Mouse (Mus musculus) neural tube, embryonic 13.5 days (tissue): ENCODE measurements around the gene Uri1. TPM values are rescaled to one million over a fixed set of nuclear protein-coding genes. Genes with fewer than 3 reads are reported as not detected.

Experiments used
- ATAC-seq: fragments of 200-750 bp; cut with Nextera tagmentation; 2 replicates; pipeline ENCODE4 v1.8.0; 2017; ENCODE audit warnings: low read depth, mild to moderate bottlenecking, moderate TSS enrichment, moderate library complexity
- H3K27ac ChIP-seq: fragments of 300-500 bp; sonication (generic); replicated peaks from 2 replicates; pipeline ENCODE4 v1.5.1; 2015; ENCODE audit warnings: moderate library complexity, mild to moderate bottlenecking, inconsistent platforms
- H3K27me3 ChIP-seq: fragments of 300-500 bp; sonication (generic); 2 replicates; pipeline ENCODE4 v1.6.1; 2015; ENCODE audit warnings: mild to moderate bottlenecking, inconsistent platforms
- H3K36me3 ChIP-seq: fragments of 300-500 bp; sonication (generic); 2 replicates; pipeline ENCODE4 v1.6.1; 2015; ENCODE audit warnings: mild to moderate bottlenecking, inconsistent platforms
- H3K4me1 ChIP-seq: fragments of 300-500 bp; sonication (generic); replicated peaks from 2 replicates; pipeline ENCODE4 v1.6.1; 2015; ENCODE audit warnings: inconsistent platforms
- H3K4me2 ChIP-seq: fragments of 300-500 bp; sonication (generic); 2 replicates; pipeline ENCODE4 v1.6.1; 2015; ENCODE audit warnings: inconsistent platforms, mild to moderate bottlenecking, moderate library complexity
- H3K4me3 ChIP-seq: fragments of 300-500 bp; sonication (generic); 2 replicates; pipeline ENCODE4 v1.5.1; 2015; ENCODE audit warnings: mild to moderate bottlenecking, inconsistent platforms
- H3K9ac ChIP-seq: fragments of 300-500 bp; sonication (generic); 2 replicates; pipeline ENCODE4 v1.6.1; 2015; ENCODE audit warnings: moderate library complexity, mild to moderate bottlenecking, inconsistent platforms
- H3K9me3 ChIP-seq: fragments of 300-500 bp; sonication (generic); 2 replicates; pipeline ENCODE4 v1.6.1; 2016; ENCODE audit warnings: inconsistent platforms
- WGBS: fragments of 180-500 bp; shearing (Covaris S2); methylation state at CpG from one replicate; pipeline ENCODE4 v1.1.7; 2015; 5-methylcytosine and 5-hydroxymethylcytosine counted together
- polyA plus RNA-seq: library from polyadenylated mRNA; unstranded; fragments of >200 nt; fragmentation: Nextera tagmentation; extraction: Ambion mirVana; gene quantifications from 2 replicates; pipeline ENCODE4 v1.2.1, GENCODE M21; 2015

Gene Uri1
- polyA plus RNA-seq, 1 experiment from 2014 or later = 40.8 TPM

- Histone ChIP-seq H3K4me2 (no peak overlapping the region), H3K9me3 (no peaks in the 10 kb centered on the region), H3K4me3 (no peak overlapping the region), H3K27me3 (no peaks in the 10 kb centered on the region), H3K4me1 (no peaks in the 10 kb centered on the region), H3K36me3 (no peaks in the 10 kb centered on the region), H3K9ac (no peak overlapping the region), H3K27ac (no peak overlapping the region)
- 92% methylated on average over 4 of the region's 4 CpGs for WGBS
- no peak for ATAC-seq
These were observed 7.8 kb upstream of the Uri1 start for GRCm38 (mm10) chr7:38031183-38031582.

GRCm38 (mm10) chr7:38030606-38031005 is 7.3 kb upstream of the Uri1 start:
- WGBS = 59% methylated on average over 6 of the region's 6 CpGs

GRCm38 (mm10) chr7:38029986-38030385 is 6.6 kb upstream of the Uri1 start:
- H3K9ac ChIP-seq = no peak overlapping the region
- 17% methylated on average over 2 of the region's 2 CpGs for WGBS
- no peaks in the 10 kb centered on the region for H3K9me3 ChIP-seq
- no peaks in the 10 kb centered on the region for H3K4me1 ChIP-seq
- no peaks in the 10 kb centered on the region for H3K27me3 ChIP-seq
- no peaks in the 10 kb centered on the region for H3K36me3 ChIP-seq
- H3K27ac ChIP-seq = no peak overlapping the region
- no peak for ATAC-seq
- H3K4me3 ChIP-seq = no peak overlapping the region
- H3K4me2 ChIP-seq = no peak overlapping the region

More at GRCm38 (mm10) chr7:38030606-38031005, 7.3 kb upstream of the Uri1 start:
- H3K4me3 ChIP-seq = no peak overlapping the region
- no peaks in the 10 kb centered on the region for H3K4me1 ChIP-seq
- ATAC-seq = no peak
- H3K9ac ChIP-seq = no peak overlapping the region
- H3K36me3 ChIP-seq = no peaks in the 10 kb centered on the region
- H3K9me3 ChIP-seq = no peaks in the 10 kb centered on the region
- no peak overlapping the region for H3K4me2 ChIP-seq
- H3K27ac ChIP-seq = no peak overlapping the region
- no peaks in the 10 kb centered on the region for H3K27me3 ChIP-seq

- 46% methylated on average over 5 of the region's 5 CpGs for WGBS
- Histone ChIP-seq H3K4me1 (no peaks in the 10 kb centered on the region), H3K36me3 (no peaks in the 10 kb centered on the region), H3K4me2 (no peak overlapping the region), H3K27me3 (no peaks in the 10 kb centered on the region), H3K9ac (no peak overlapping the region), H3K27ac (no peak overlapping the region), H3K9me3 (no peaks in the 10 kb centered on the region), H3K4me3 (no peak overlapping the region)
- ATAC-seq = no peak
These were observed 5.7 kb upstream of the Uri1 start for GRCm38 (mm10) chr7:38029083-38029482.

GRCm38 (mm10) chr7:38027940-38028600 is 4.7 kb upstream of the Uri1 start:
- no peaks in the 10 kb centered on the region for H3K9me3 ChIP-seq
- H3K9ac ChIP-seq = no peak overlapping the region
- 77% methylated on average over 7 of the region's 7 CpGs for WGBS
- no peaks in the 10 kb centered on the region for H3K4me1 ChIP-seq
- H3K36me3 ChIP-seq = no peaks in the 10 kb centered on the region
- ATAC-seq = no peak
- no peak overlapping the region for H3K4me2 ChIP-seq
- no peak overlapping the region for H3K27ac ChIP-seq
- no peaks in the 10 kb centered on the region for H3K27me3 ChIP-seq
- H3K4me3 ChIP-seq = no peak overlapping the region

GRCm38 (mm10) chr7:38024839-38025238 is 1.5 kb upstream of the Uri1 start:
- no peaks in the 10 kb centered on the region for H3K27me3 ChIP-seq
- H3K9ac ChIP-seq = no peak overlapping the region
- H3K4me1 ChIP-seq = no peaks in the 10 kb centered on the region
- H3K36me3 ChIP-seq = no peaks in the 10 kb centered on the region
- H3K4me3 ChIP-seq = no peak overlapping the region
- no peak for ATAC-seq
- no peaks in the 10 kb centered on the region for H3K9me3 ChIP-seq
- no peak overlapping the region for H3K27ac ChIP-seq
- WGBS = 79% methylated on average over 4 of the region's 4 CpGs
- H3K4me2 ChIP-seq = no peak overlapping the region

- H3K36me3 ChIP-seq = no peaks in the 10 kb centered on the region
- peaks cover 21% of the 10 kb centered on the region for H3K4me1 ChIP-seq
- WGBS = 46% methylated on average over 2 of the region's 2 CpGs
- peak overlapping the region; percentile 92 for H3K4me3 ChIP-seq
- no peaks in the 10 kb centered on the region for H3K27me3 ChIP-seq
- peak overlapping the region; percentile 79 for H3K4me2 ChIP-seq
- ATAC-seq = peak; percentile 62
- peak overlapping the region; percentile 88 for H3K9ac ChIP-seq
- H3K27ac ChIP-seq = no peak overlapping the region
- H3K9me3 ChIP-seq = no peaks in the 10 kb centered on the region
These were observed 3.6 kb downstream of the Uri1 start for GRCm38 (mm10) chr7:38019770-38020169.

- H3K9ac ChIP-seq = peak overlapping the region; percentile 88
- no peaks in the 10 kb centered on the region for H3K27me3 ChIP-seq
- ATAC-seq = peak; percentile 96
- peak overlapping the region; percentile 79 for H3K4me2 ChIP-seq
- H3K4me1 ChIP-seq = peaks cover 21% of the 10 kb centered on the region
- 1% methylated on average over 49 of the region's 49 CpGs for WGBS
- H3K36me3 ChIP-seq = no peaks in the 10 kb centered on the region
- peak overlapping the region; percentile 88 for H3K27ac ChIP-seq
- no peaks in the 10 kb centered on the region for H3K9me3 ChIP-seq
- peak overlapping the region; percentile 92 for H3K4me3 ChIP-seq
These were observed 4.0 kb downstream of the Uri1 start for GRCm38 (mm10) chr7:38019369-38019749.

GRCm38 (mm10) chr7:38018416-38019368 is 4.7 kb downstream of the Uri1 start:
- Histone ChIP-seq H3K27me3 (no peaks in the 10 kb centered on the region), H3K4me2 (peak overlapping the region; percentile 79), H3K9ac (peak overlapping the region; percentile 88), H3K36me3 (no peaks in the 10 kb centered on the region), H3K4me3 (peak overlapping the region; percentile 92), H3K27ac (peak overlapping the region; percentile 88), H3K9me3 (no peaks in the 10 kb centered on the region), H3K4me1 (peaks cover 25% of the 10 kb centered on the region)
- peak; percentile 88 for ATAC-seq
- under 1% methylated on average over 65 of the region's 67 CpGs for WGBS

- ATAC-seq = no peak
- H3K4me3 ChIP-seq = no peak overlapping the region
- H3K4me2 ChIP-seq = no peak overlapping the region
- H3K27ac ChIP-seq = no peak overlapping the region
- no peaks in the 10 kb centered on the region for H3K9me3 ChIP-seq
- WGBS = 73% methylated on average over 5 of the region's 5 CpGs
- no peaks in the 10 kb centered on the region for H3K27me3 ChIP-seq
- no peak overlapping the region for H3K9ac ChIP-seq
- H3K36me3 ChIP-seq = no peaks in the 10 kb centered on the region
- H3K4me1 ChIP-seq = peaks cover 28% of the 10 kb centered on the region
These were observed 8.0 kb downstream of the Uri1 start for GRCm38 (mm10) chr7:38015356-38015755.

GRCm38 (mm10) chr7:38013946-38014345 is 9.4 kb downstream of the Uri1 start:
- H3K9me3 ChIP-seq = no peaks in the 10 kb centered on the region
- WGBS = 86% methylated on average over 3 of the region's 3 CpGs
- H3K27ac ChIP-seq = no peak overlapping the region
- no peaks in the 10 kb centered on the region for H3K36me3 ChIP-seq
- H3K9ac ChIP-seq = no peak overlapping the region
- no peaks in the 10 kb centered on the region for H3K27me3 ChIP-seq
- H3K4me3 ChIP-seq = no peak overlapping the region
- H3K4me1 ChIP-seq = peaks cover 28% of the 10 kb centered on the region
- ATAC-seq = no peak
- H3K4me2 ChIP-seq = no peak overlapping the region

GRCm38 (mm10) chr7:38012811-38013210 is 10.5 kb downstream of the Uri1 start:
- H3K27me3 ChIP-seq = no peaks in the 10 kb centered on the region
- H3K9me3 ChIP-seq = no peaks in the 10 kb centered on the region
- no peak overlapping the region for H3K4me2 ChIP-seq
- no peak overlapping the region for H3K9ac ChIP-seq
- no peaks in the 10 kb centered on the region for H3K36me3 ChIP-seq
- H3K4me1 ChIP-seq = peaks cover 21% of the 10 kb centered on the region
- no peak for ATAC-seq
- H3K4me3 ChIP-seq = no peak overlapping the region
- H3K27ac ChIP-seq = no peak overlapping the region
- WGBS = over 99% methylated on average over 4 of the region's 4 CpGs
